Mouse (Mus musculus) naive thymus-derived CD4-positive, alpha-beta T cell, adult 5 months (primary cell): Measurements from ENCODE around the gene Col15a1. TPM values are rescaled to one million over a fixed set of nuclear protein-coding genes. Genes with fewer than 3 reads are reported as not detected.

ENCODE experiments used
- polyA plus RNA-seq: library from polyadenylated mRNA; unstranded; fragments of 100-300 nt; shearing (Covaris generic); gene quantifications from one replicate; pipeline ENCODE4 v1.2.1, GENCODE M21; 2017

The Col15a1 gene
- polyA plus RNA-seq: not detected

DNA sequence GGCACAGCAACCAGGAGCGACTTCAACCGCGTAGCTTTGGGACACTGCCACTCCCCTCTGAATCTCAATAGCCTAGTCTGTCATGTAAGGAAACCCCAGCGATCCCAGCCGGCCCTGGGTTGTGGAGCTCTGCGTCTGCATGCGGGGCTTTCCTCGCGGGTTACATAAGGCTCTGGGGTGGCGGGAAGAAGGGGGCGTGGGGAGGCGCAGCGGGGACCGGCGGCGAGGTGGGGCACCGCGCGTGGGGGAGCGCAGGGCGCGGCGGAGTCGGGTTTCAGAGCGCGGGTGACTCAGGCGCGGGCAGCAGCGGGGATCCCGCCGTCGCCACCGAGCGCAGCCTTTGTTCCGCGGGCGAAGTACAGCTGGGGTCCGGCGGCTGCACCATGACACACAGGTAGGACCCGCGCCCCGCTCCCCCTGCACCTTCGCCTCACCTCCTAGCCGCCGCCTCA is at the start of gene Col15a1:
Gene Col15a1 (plus strand): TSS at position 193 of the 452 bp plus-strand sequence.

DNA sequence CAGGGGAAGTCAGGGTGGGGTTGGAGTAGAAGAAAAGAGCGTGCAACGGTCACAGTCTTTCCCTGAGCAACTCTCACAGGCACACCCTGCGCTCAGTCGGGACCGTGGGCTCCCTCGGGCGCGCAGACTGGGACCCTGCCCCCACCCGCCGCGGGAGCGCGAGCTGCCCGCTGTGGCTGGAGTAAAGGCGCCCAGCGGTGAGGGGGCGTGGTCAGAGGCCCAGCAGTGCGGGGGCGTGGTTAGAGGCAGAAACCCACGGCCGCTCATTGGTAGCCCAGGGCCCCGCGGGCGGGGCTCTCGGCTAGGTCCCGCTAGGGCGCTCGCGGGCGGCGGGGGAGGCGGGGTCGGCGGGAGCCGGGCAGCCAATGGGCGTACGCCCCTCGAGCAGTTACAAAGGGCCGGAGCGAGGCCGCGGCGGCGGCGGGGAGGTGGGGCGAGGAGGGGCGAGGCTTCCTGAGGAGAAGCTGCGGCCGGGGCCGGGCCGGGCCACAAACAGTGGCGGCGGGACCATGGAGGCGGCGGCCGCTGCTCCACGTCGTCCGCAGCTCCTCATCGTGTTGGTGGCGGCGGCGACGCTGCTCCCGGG is 144.9 kb downstream of the Col15a1 start, which contains the start of gene Tgfbr1:
Gene Tgfbr1 (plus strand): TSS at position 420 of the 586 bp plus-strand sequence.

Other genes starting within 250 kb of the Col15a1 start
- not detected for gene Gabbr2, start 216.3 kb upstream of the Col15a1 start, polyA plus RNA-seq
- not detected for gene Anks6, start 150.7 kb upstream of the Col15a1 start, polyA plus RNA-seq
- 38.3 TPM for gene Galnt12, start 116.3 kb upstream of the Col15a1 start, polyA plus RNA-seq
- gene Tgfbr1, start 145.1 kb downstream of the Col15a1 start, polyA plus RNA-seq: 25.9 TPM